Mouse (Mus musculus): ENCODE results near the gene Jph2. TPM values are rescaled to one million over a fixed set of nuclear protein-coding genes. Genes with fewer than 3 reads are reported as not detected.

The Jph2 gene
- polyA plus RNA-seq, 1 experiment = 0.13 TPM

DNA sequence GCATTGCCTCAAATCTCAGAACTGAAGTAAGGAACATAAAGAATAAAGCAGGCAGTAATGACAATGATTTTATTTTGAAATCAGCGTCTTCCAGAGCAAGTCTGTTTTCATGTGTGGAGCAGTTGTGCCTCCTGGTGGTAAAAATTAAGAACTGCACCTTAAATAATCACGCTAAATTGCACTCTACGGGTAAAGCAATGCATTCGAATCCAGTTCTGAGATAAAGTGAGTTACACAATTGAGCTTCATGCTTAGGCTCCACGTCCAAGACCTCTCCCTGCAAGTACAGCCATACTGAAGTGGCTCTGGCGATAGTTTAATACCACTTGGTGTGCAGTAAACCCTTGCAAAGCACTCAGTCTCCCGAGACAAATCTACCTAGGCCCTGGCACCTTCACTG is 67.1 kb downstream of the Jph2 start:
- Histone ChIP-seq H3K27me3 (replicated peaks) (peaks cover 71% of the 10 kb centered on the region), H3K36me3 (replicated peaks; ENCODE audit: low read length) (no peaks in the 10 kb centered on the region), H3K4me1 (no peaks in the 10 kb centered on the region), H3K4me3 (replicated peaks) (no peak overlapping the region), H3K9me3 (no peaks in the 10 kb centered on the region)
- TF ChIP-seq FLI1 (IDR thresholded peaks at IDR 0.05; ENCODE audit: low read length) (no peak), GATA1 (IDR thresholded peaks at IDR 0.05; ENCODE audit: borderline replicate concordance, low read length) (no peak)

DNA sequence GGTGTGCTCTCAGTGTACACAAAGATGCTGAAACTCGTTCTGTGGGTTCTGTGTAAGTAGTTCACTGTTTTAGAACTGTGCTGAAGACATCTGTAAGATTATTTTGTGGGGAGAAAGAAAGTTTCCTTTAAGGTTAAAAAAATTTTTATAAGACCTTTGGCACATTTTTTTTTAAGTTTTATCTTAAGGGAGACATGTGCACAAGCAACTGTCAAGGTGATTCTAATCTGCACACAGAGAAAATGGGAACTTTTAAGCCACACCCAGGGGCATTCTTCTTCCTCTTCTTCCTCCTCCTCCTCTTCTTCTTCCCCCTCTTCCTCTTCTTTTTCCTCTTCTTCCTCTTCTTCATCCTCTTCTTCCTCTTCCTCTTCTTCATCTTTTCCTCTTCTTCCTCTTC is 74.6 kb downstream of the Jph2 start:
- TF ChIP-seq FLI1 (IDR thresholded peaks at IDR 0.05; ENCODE audit: low read length) (no peak), GATA1 (IDR thresholded peaks at IDR 0.05; ENCODE audit: borderline replicate concordance, low read length) (no peak)
- H3K4me1 ChIP-seq = peaks cover 5% of the 10 kb centered on the region
- H3K27me3 ChIP-seq (replicated peaks) = peaks cover 81% of the 10 kb centered on the region
- H3K9me3 ChIP-seq = 0 out of 2 replicates have a peak, but pooled peaks cover 5% of the 10 kb centered on the region
- no peak overlapping the region for H3K4me3 ChIP-seq (replicated peaks)
- H3K36me3 ChIP-seq (replicated peaks; ENCODE audit: low read length) = no peaks in the 10 kb centered on the region

DNA sequence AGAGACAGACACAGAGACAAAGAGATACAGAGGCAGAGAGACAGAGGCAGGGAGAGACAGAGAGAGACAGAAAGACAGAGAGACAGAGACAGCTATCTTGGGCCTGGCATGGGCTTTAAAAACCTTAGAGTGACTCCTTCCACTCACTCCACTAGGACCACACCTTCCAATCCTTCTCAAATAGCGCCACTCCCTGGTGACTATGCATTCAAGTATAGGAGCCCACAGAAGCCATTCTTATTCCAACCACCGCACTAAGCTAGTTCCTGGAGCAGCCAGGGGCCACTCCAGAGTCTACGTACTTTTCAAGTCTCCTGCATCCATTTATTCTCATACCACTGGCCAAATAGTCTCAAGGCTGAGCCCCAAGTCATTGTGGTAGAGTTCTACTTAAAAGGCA is 79.0 kb downstream of the Jph2 start:
- TF ChIP-seq FLI1 (IDR thresholded peaks at IDR 0.05; ENCODE audit: low read length) = no peak
- peaks cover 83% of the 10 kb centered on the region for H3K27me3 ChIP-seq (replicated peaks)
- peaks cover 5% of the 10 kb centered on the region for H3K4me1 ChIP-seq
- peaks cover 8% of the 10 kb centered on the region; the same call in 1 of the 2 replicates for H3K9me3 ChIP-seq
- H3K36me3 ChIP-seq (replicated peaks; ENCODE audit: low read length) = no peaks in the 10 kb centered on the region
- no peak overlapping the region for H3K4me3 ChIP-seq (replicated peaks)

GRCm38 (mm10) chr2:163317281-163317680 is 80.5 kb downstream of the Jph2 start:
- Histone ChIP-seq H3K4me3 (replicated peaks) (no peak overlapping the region), H3K4me1 (no peaks in the 10 kb centered on the region), H3K9me3 (peaks cover 8% of the 10 kb centered on the region; the same call in 1 of the 2 replicates), H3K27me3 (replicated peaks) (peaks cover 80% of the 10 kb centered on the region), H3K36me3 (replicated peaks; ENCODE audit: low read length) (no peaks in the 10 kb centered on the region)
- TF ChIP-seq FLI1 (IDR thresholded peaks at IDR 0.05; ENCODE audit: low read length) (no peak), GATA1 (IDR thresholded peaks at IDR 0.05; ENCODE audit: borderline replicate concordance, low read length) (no peak)

- H3K4me1 ChIP-seq = no peaks in the 10 kb centered on the region
- TF ChIP-seq FLI1 (IDR thresholded peaks at IDR 0.05; ENCODE audit: low read length) (no peak), GATA1 (IDR thresholded peaks at IDR 0.05; ENCODE audit: borderline replicate concordance, low read length) (no peak)
- H3K36me3 ChIP-seq (replicated peaks; ENCODE audit: low read length) = no peaks in the 10 kb centered on the region
- H3K9me3 ChIP-seq = no peaks in the 10 kb centered on the region
- peaks cover 43% of the 10 kb centered on the region for H3K27me3 ChIP-seq (replicated peaks)
- no peak overlapping the region for H3K4me3 ChIP-seq (replicated peaks)
Measured at GRCm38 (mm10) chr2:163310163-163310688, 87.6 kb downstream of the Jph2 start.

- H3K4me1 ChIP-seq = no peaks in the 10 kb centered on the region
- H3K36me3 ChIP-seq (replicated peaks; ENCODE audit: low read length) = no peaks in the 10 kb centered on the region
- no peak for TF ChIP-seq GATA1 (IDR thresholded peaks at IDR 0.05; ENCODE audit: borderline replicate concordance, low read length)
- TF ChIP-seq FLI1 (IDR thresholded peaks at IDR 0.05; ENCODE audit: low read length) = no peak
- H3K4me3 ChIP-seq (replicated peaks) = no peak overlapping the region
- H3K27me3 ChIP-seq (replicated peaks) = peaks cover 43% of the 10 kb centered on the region
- no peaks in the 10 kb centered on the region for H3K9me3 ChIP-seq
Measured at GRCm38 (mm10) chr2:163309376-163309775, 88.4 kb downstream of the Jph2 start.

- H3K27me3 ChIP-seq (replicated peaks) = peaks cover 70% of the 10 kb centered on the region
- TF ChIP-seq GATA1 (IDR thresholded peaks at IDR 0.05; ENCODE audit: borderline replicate concordance, low read length) = no peak
- no peak for TF ChIP-seq FLI1 (IDR thresholded peaks at IDR 0.05; ENCODE audit: low read length)
- H3K36me3 ChIP-seq (replicated peaks; ENCODE audit: low read length) = no peaks in the 10 kb centered on the region
- H3K4me1 ChIP-seq = no peaks in the 10 kb centered on the region
- H3K9me3 ChIP-seq = 0 out of 2 replicates have a peak, but pooled peaks cover 1% of the 10 kb centered on the region
- no peak overlapping the region for H3K4me3 ChIP-seq (replicated peaks)
Measured at GRCm38 (mm10) chr2:163303037-163303436, 94.8 kb downstream of the Jph2 start.

GRCm38 (mm10) chr2:163301641-163302040 is 96.2 kb downstream of the Jph2 start:
- Histone ChIP-seq H3K4me1 (no peaks in the 10 kb centered on the region), H3K4me3 (replicated peaks) (no peak overlapping the region), H3K27me3 (replicated peaks) (peaks cover 78% of the 10 kb centered on the region), H3K36me3 (replicated peaks; ENCODE audit: low read length) (no peaks in the 10 kb centered on the region), H3K9me3 (peaks cover 6% of the 10 kb centered on the region)
- no peak for TF ChIP-seq GATA1 (IDR thresholded peaks at IDR 0.05; ENCODE audit: borderline replicate concordance, low read length)
- TF ChIP-seq FLI1 (IDR thresholded peaks at IDR 0.05; ENCODE audit: low read length) = no peak

DNA sequence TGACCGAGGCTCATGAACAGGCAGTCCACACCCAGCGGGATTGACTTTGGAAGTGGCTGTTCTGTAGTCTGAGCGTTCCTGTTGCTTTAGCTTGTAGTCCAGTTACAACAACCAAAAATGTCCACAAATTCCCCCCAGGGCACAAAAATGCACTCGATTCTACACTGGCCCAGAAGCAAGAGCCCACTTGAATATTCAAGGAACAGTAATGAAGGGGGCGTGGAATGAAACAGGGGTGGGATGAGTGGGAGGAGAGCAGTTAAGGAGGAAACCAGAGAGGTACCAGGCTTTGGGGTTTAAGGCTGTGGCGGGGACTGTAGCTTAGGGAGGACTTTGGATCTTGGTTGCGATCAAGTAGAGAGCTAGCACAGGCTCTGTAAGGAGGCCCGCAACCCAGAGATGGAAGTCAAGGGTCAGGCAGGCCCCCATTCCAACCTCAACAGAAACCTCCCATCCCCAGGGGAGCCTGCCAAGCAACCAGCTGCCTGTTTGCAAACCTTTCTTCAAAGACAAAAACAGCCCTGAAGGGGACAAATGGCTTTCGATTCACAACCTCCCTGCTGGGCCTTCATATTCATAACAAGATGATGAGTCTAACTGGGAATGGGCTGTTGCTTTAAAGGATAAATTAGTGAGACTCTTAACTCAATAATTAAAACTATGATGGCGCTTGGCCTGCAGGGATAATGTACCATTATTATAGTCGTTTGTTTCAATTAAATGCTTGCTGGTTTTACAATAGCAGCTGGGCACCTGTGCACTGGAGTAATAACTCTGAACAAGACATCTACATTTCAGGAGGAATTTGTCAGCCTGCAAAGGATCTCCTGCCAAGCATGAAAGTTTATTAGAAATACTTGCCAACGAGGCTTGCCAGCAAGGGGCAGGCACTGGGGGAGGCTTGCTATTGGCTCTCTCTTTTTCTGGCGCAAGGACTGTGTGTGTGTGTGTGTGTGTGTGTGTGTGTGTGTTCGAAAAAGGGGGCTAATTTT is 97.4 kb downstream of the Jph2 start:
- Histone ChIP-seq H3K9me3 (peaks cover 6% of the 10 kb centered on the region), H3K4me1 (no peaks in the 10 kb centered on the region), H3K27me3 (replicated peaks) (peaks cover 85% of the 10 kb centered on the region), H3K36me3 (replicated peaks; ENCODE audit: low read length) (no peaks in the 10 kb centered on the region), H3K4me3 (replicated peaks) (no peak overlapping the region)
- no peak for TF ChIP-seq GATA1 (IDR thresholded peaks at IDR 0.05; ENCODE audit: borderline replicate concordance, low read length)
- no peak for TF ChIP-seq FLI1 (IDR thresholded peaks at IDR 0.05; ENCODE audit: low read length)

DNA sequence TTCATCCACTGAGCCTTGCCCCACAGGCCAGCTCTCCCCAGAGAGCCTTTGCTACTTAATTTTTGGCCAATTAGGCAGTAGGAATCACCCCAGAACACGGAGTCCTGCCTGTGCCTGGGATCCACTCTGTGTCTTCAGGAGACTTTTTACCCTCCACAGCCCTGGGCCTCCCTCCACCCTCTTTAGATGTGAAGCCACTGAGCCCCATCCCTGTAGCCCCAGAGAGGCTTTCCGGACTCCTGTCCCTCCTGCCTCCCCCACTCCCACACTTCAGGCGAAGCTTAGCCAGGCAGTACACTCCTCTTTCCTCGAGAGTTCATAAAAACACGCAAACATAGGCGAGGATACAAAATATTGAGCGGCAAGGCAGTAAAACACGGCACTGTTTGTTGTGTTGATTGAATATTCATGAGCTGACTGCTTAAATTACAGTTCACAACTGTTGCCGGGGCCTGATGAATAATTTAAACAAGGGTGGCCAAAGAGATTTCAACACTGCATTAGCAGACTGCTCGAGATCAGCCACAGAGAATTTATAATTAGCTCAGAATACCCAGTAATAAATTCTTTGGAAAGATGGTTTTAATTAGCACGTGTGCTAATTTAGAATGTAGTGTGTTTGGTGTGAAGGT is 100.7 kb downstream of the Jph2 start:
- no peaks in the 10 kb centered on the region for H3K36me3 ChIP-seq (replicated peaks; ENCODE audit: low read length)
- no peak for TF ChIP-seq GATA1 (IDR thresholded peaks at IDR 0.05; ENCODE audit: borderline replicate concordance, low read length)
- TF ChIP-seq FLI1 (IDR thresholded peaks at IDR 0.05; ENCODE audit: low read length) = no peak
- H3K27me3 ChIP-seq (replicated peaks) = peaks cover 82% of the 10 kb centered on the region
- no peaks in the 10 kb centered on the region for H3K4me1 ChIP-seq
- peaks cover 24% of the 10 kb centered on the region for H3K9me3 ChIP-seq
- no peak overlapping the region for H3K4me3 ChIP-seq (replicated peaks)

Measured in megakaryocyte, embryonic 14.5 days (primary cell).